Mouse (Mus musculus) lung, embryonic 14.5 days (tissue): ENCODE results near the gene Pxdn. TPM values are rescaled to one million over a fixed set of nuclear protein-coding genes. Genes with fewer than 3 reads are reported as not detected.

Experiments
- ATAC-seq: fragments of 200-750 bp; cut with Nextera tagmentation; 2 replicates; pipeline ENCODE4 v1.8.0; 2017; ENCODE audit warnings: mild to moderate bottlenecking, moderate TSS enrichment, moderate library complexity; ENCODE audit not compliant: insufficient read depth
- DNase-seq: peaks from one replicate; pipeline ENCODE4 v3.0.0-alpha.2; 2015
- H3K27ac ChIP-seq: fragments of 300-500 bp; sonication (generic); 2 replicates; pipeline ENCODE4 v1.5.1; 2014; ENCODE audit warnings: low read depth, mild to moderate bottlenecking, moderate library complexity
- H3K27me3 ChIP-seq: fragments of 300-500 bp; sonication (generic); 2 replicates; pipeline ENCODE4 v1.6.1; 2014; ENCODE audit warnings: low read length, control low read depth; ENCODE audit not compliant: insufficient read depth
- H3K36me3 ChIP-seq: fragments of 300-500 bp; sonication (generic); 2 replicates; pipeline ENCODE4 v1.6.1; 2014; ENCODE audit warnings: control low read depth; ENCODE audit not compliant: insufficient read depth
- H3K4me1 ChIP-seq: fragments of 300-500 bp; sonication (generic); 2 replicates; pipeline ENCODE4 v1.6.1; 2014; ENCODE audit warnings: antibody characterized with exemption, control low read depth; ENCODE audit not compliant: insufficient read depth
- H3K4me2 ChIP-seq: fragments of 300-500 bp; sonication (generic); 2 replicates; pipeline ENCODE4 v1.6.1; 2014; ENCODE audit warnings: mild to moderate bottlenecking
- H3K4me3 ChIP-seq: fragments of 300-500 bp; sonication (generic); 2 replicates; pipeline ENCODE4 v1.5.1; 2014; ENCODE audit warnings: low read depth, low read length
- H3K9ac ChIP-seq: fragments of 300-500 bp; sonication (generic); 2 replicates; pipeline ENCODE4 v1.6.1; 2014
- H3K9me3 ChIP-seq: fragments of 300-500 bp; sonication (generic); 2 replicates; pipeline ENCODE4 v1.6.1; 2016; ENCODE audit warnings: low read depth, low read length, control low read depth
- CTCF ChIP-seq: IDR thresholded peaks from 2 replicates; pipeline ENCODE4 v1.5.1; 2016; ENCODE audit warnings: antibody characterized with exemption, low read depth
- WGBS: fragments of 180-500 bp; shearing (Covaris S2); extraction: QIAGEN DNeasy Blood & Tissue Kit; methylation state at CpG from one replicate; pipeline ENCODE4 v1.1.7; 2014; 5-methylcytosine and 5-hydroxymethylcytosine counted together
- polyA plus RNA-seq: library from polyadenylated mRNA; unstranded; fragments of >200 nt; fragmentation: Nextera tagmentation; extraction: Ambion mirVana; gene quantifications from 2 replicates; pipeline ENCODE4 v1.2.1, GENCODE M21; 2014

Gene Pxdn
- 135 and 144 TPM in 2 replicates for polyA plus RNA-seq

- 37% methylated on average over 8 of the region's 8 CpGs for WGBS
- Histone ChIP-seq H3K4me3 (peak within 1 kb of the TSS; percentile 75), H3K4me2 (peak within 1 kb of the TSS; percentile 83), H3K9ac (peak within 1 kb of the TSS; percentile 89), H3K9me3 (no peaks in the 10 kb centered on the region), H3K27ac (peak within 1 kb of the TSS; percentile 93), H3K36me3 (0 out of 2 replicates have a peak, but pooled peaks cover 6% of the 10 kb centered on the region), H3K27me3 (no peaks in the 10 kb centered on the region), H3K4me1 (peaks cover 19% of the 10 kb centered on the region)
- DNase-seq (no peak), ATAC-seq (no peak)
- no peak for TF ChIP-seq CTCF
Measured at GRCm38 (mm10) chr12:29937308-29937707, at the start of gene Pxdn. Gene Pxdn, plus strand, starts transcription at chr12:29937608.

- DNase-seq (peak; percentile 61), ATAC-seq (no peak)
- no peaks in the 10 kb centered on the region for H3K27me3 ChIP-seq
- TF ChIP-seq CTCF = peak; percentile 84
- H3K4me3 ChIP-seq = no peak overlapping the region
- no peak overlapping the region for H3K4me2 ChIP-seq
- no peaks in the 10 kb centered on the region for H3K4me1 ChIP-seq
- no peak overlapping the region for H3K9ac ChIP-seq
- no peaks in the 10 kb centered on the region for H3K36me3 ChIP-seq
- WGBS = 15% methylated on average over 3 of the region's 3 CpGs
- no peaks in the 10 kb centered on the region for H3K9me3 ChIP-seq
- no peak overlapping the region for H3K27ac ChIP-seq
Measured at GRCm38 (mm10) chr12:29894669-29895068, 42.7 kb upstream of the Pxdn start.

- DNase-seq (peak; percentile 78), ATAC-seq (peak; percentile 86)
- H3K27ac ChIP-seq = no peak overlapping the region
- H3K4me3 ChIP-seq = no peak overlapping the region
- 40% methylated on average over 3 of the region's 3 CpGs for WGBS
- H3K9ac ChIP-seq = no peak overlapping the region
- no peak for TF ChIP-seq CTCF
- no peak overlapping the region for H3K4me2 ChIP-seq
- H3K4me1 ChIP-seq = no peaks in the 10 kb centered on the region
- H3K9me3 ChIP-seq = no peaks in the 10 kb centered on the region
- H3K27me3 ChIP-seq = no peaks in the 10 kb centered on the region
- H3K36me3 ChIP-seq = no peaks in the 10 kb centered on the region
Measured at GRCm38 (mm10) chr12:29897533-29898085, 39.8 kb upstream of the Pxdn start.

GRCm38 (mm10) chr12:29904101-29904874 lies 33.1 kb upstream of the Pxdn start:
- H3K4me2 ChIP-seq = no peak overlapping the region
- no peak overlapping the region for H3K9ac ChIP-seq

GRCm38 (mm10) chr12:29907056-29907455 lies 30.4 kb upstream of the Pxdn start:
- H3K9ac ChIP-seq = no peak overlapping the region
- WGBS = 25% methylated on average over 2 of the region's 2 CpGs
- H3K4me3 ChIP-seq = no peak overlapping the region
- H3K27me3 ChIP-seq = no peaks in the 10 kb centered on the region
- DNase-seq = peak; percentile 90
- peak; percentile 81 for TF ChIP-seq CTCF
- no peaks in the 10 kb centered on the region for H3K36me3 ChIP-seq
- H3K4me2 ChIP-seq = no peak overlapping the region
- ATAC-seq = peak; percentile 86
- H3K27ac ChIP-seq = no peak overlapping the region
- no peaks in the 10 kb centered on the region for H3K4me1 ChIP-seq
- no peaks in the 10 kb centered on the region for H3K9me3 ChIP-seq

More at GRCm38 (mm10) chr12:29904101-29904874, 33.1 kb upstream of the Pxdn start:
- H3K9me3 ChIP-seq = no peaks in the 10 kb centered on the region
- no peaks in the 10 kb centered on the region for H3K4me1 ChIP-seq
- no peak overlapping the region for H3K27ac ChIP-seq
- no peak overlapping the region for H3K4me3 ChIP-seq
- WGBS = 64% methylated on average over 4 of the region's 4 CpGs
- no peak for TF ChIP-seq CTCF
- no peaks in the 10 kb centered on the region for H3K27me3 ChIP-seq
- H3K36me3 ChIP-seq = no peaks in the 10 kb centered on the region
- DNase-seq (no peak), ATAC-seq (no peak)

GRCm38 (mm10) chr12:29916139-29916538 lies 21.3 kb upstream of the Pxdn start:
- Histone ChIP-seq H3K9me3 (no peaks in the 10 kb centered on the region), H3K36me3 (no peaks in the 10 kb centered on the region), H3K4me3 (no peak overlapping the region), H3K4me1 (no peaks in the 10 kb centered on the region), H3K27ac (no peak overlapping the region), H3K4me2 (no peak overlapping the region), H3K27me3 (no peaks in the 10 kb centered on the region), H3K9ac (no peak overlapping the region)
- no peak for TF ChIP-seq CTCF
- ATAC-seq = no peak
- 80% methylated on average over 3 of the region's 3 CpGs for WGBS
- DNase-seq = no peak

GRCm38 (mm10) chr12:29916807-29917206 lies 20.6 kb upstream of the Pxdn start:
- H3K36me3 ChIP-seq = no peaks in the 10 kb centered on the region
- H3K4me1 ChIP-seq = no peaks in the 10 kb centered on the region
- H3K27me3 ChIP-seq = no peaks in the 10 kb centered on the region
- ATAC-seq (no peak), DNase-seq (no peak)
- TF ChIP-seq CTCF = no peak
- no peak overlapping the region for H3K9ac ChIP-seq
- no peak overlapping the region for H3K4me2 ChIP-seq
- 75% methylated on average over 6 of the region's 6 CpGs for WGBS
- no peak overlapping the region for H3K27ac ChIP-seq
- H3K9me3 ChIP-seq = no peaks in the 10 kb centered on the region
- H3K4me3 ChIP-seq = no peak overlapping the region
